Mouse (Mus musculus) limb, embryonic 14.5 days (tissue): Measurements from ENCODE around the gene Olfr371. TPM values are rescaled to one million over a fixed set of nuclear protein-coding genes. Genes with fewer than 3 reads are reported as not detected.

ENCODE experiments used
- ATAC-seq: fragments of 200-750 bp; cut with Nextera tagmentation; 2 replicates; pipeline ENCODE4 v1.8.0; 2017; ENCODE audit warnings: low read depth, moderate number of reproducible peaks, moderate TSS enrichment; ENCODE audit not compliant: low FRiP score
- DNase-seq: peaks from one replicate; pipeline ENCODE4 v3.0.0-alpha.2; 2015; ENCODE audit warnings: low spot score
- H3K27ac ChIP-seq: fragments of 300-500 bp; sonication (generic); replicated peaks from 2 replicates; pipeline ENCODE4 v1.5.1; 2014; ENCODE audit warnings: low read depth, mild to moderate bottlenecking, low read length, moderate library complexity, mixed read lengths
- H3K27me3 ChIP-seq: fragments of 300-500 bp; sonication (generic); 2 replicates; pipeline ENCODE4 v1.6.1; 2014; ENCODE audit warnings: low read length, mixed read lengths; ENCODE audit not compliant: control insufficient read depth, insufficient read depth
- H3K36me3 ChIP-seq: fragments of 300-500 bp; sonication (generic); 2 replicates; pipeline ENCODE4 v1.6.1; 2014; ENCODE audit warnings: mild to moderate bottlenecking, low read length, moderate library complexity, mixed read lengths; ENCODE audit not compliant: control insufficient read depth, insufficient read depth
- H3K4me1 ChIP-seq: fragments of 300-500 bp; sonication (generic); 2 replicates; pipeline ENCODE4 v1.6.1; 2014; ENCODE audit warnings: antibody characterized with exemption, low read length, mixed read lengths; ENCODE audit not compliant: control insufficient read depth, insufficient read depth
- H3K4me2 ChIP-seq: fragments of 300-500 bp; sonication (generic); replicated peaks from 2 replicates; pipeline ENCODE4 v1.6.1; 2014; ENCODE audit warnings: low read depth, mild to moderate bottlenecking, low read length, moderate library complexity; ENCODE audit not compliant: severe bottlenecking
- H3K4me3 ChIP-seq: fragments of 300-500 bp; sonication (generic); replicated peaks from 2 replicates; pipeline ENCODE4 v1.5.1; 2014; ENCODE audit warnings: low read length
- H3K9ac ChIP-seq: fragments of 300-500 bp; sonication (generic); 2 replicates; pipeline ENCODE4 v1.6.1; 2014; ENCODE audit warnings: mild to moderate bottlenecking, low read depth, low read length, moderate library complexity; ENCODE audit not compliant: severe bottlenecking
- H3K9me3 ChIP-seq: fragments of 300-500 bp; sonication (generic); 2 replicates; pipeline ENCODE4 v1.6.1; 2016; ENCODE audit warnings: low read length; ENCODE audit not compliant: control insufficient read depth
- POLR2A ChIP-seq: fragments of 200-500 bp; IDR thresholded peaks from 2 replicates; pipeline ENCODE4 v1.8.0; 2012; ENCODE audit warnings: inconsistent platforms, mild to moderate bottlenecking, moderate library complexity, borderline replicate concordance; ENCODE audit not compliant: insufficient read depth, insufficient read length; ENCODE audit errors: extremely low read depth
- WGBS: fragments of 180-500 bp; shearing (Covaris S2); extraction: QIAGEN DNeasy Blood & Tissue Kit; methylation state at CpG from one replicate; pipeline ENCODE4 v1.1.7; 2014; 5-methylcytosine and 5-hydroxymethylcytosine counted together
- polyA plus RNA-seq, 2 experiments: library from polyadenylated mRNA; depleted of rRNA in 1 of 2; stranded (reverse) in 1 of 2; unstranded in 1 of 2; fragments of >200 nt; fragmentation: Nextera tagmentation in 1 of 2; extraction: Ambion mirVana in 1 of 2; gene quantifications; 2 replicates each; pipeline versions ENCODE4 v1.2.1 to v1.2.3; 2012 to 2014

The Olfr371 gene
- polyA plus RNA-seq (2012; rRNA removed) (not detected in 2 replicates), polyA plus RNA-seq (2014; fragmentation: Nextera tagmentation; extraction: Ambion mirVana) (not detected in 2 replicates)

DNA sequence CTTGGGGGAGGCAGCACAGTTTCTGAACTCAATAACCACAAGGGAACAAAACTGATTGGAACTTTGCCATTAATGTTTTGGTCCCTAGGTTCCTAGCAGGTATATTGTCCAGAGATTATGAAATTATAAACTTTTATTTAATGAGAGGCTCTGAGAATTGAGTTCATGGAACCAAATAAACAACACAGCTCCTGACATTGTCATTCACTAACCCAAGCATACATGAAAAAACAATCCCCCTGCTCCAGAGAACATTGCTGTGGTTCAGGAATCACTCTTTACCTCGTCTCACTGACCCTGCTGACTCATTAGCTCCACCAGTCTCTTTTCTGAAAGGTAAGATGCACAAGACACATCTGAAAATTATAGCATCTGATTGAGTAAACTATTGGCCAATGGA lies at the start of gene Olfr371:
TSS of gene Olfr371 (plus strand) at position 301 of the 400 bp plus-strand sequence.
- no peak within 1 kb of the TSS for H3K4me3 ChIP-seq
- H3K4me2 ChIP-seq, result no peak within 1 kb of the TSS
- no peaks in the 10 kb centered on the region for H3K9me3 ChIP-seq
- 19% methylated on average over 1 of the region's 1 CpGs for WGBS
- H3K4me1 ChIP-seq, result no peaks in the 10 kb centered on the region
- DNase-seq, result no peak
- H3K9ac ChIP-seq, result no peak within 1 kb of the TSS
- no peaks in the 10 kb centered on the region for H3K36me3 ChIP-seq
- no peaks in the 10 kb centered on the region for H3K27me3 ChIP-seq
- no peak for TF ChIP-seq POLR2A
- no peak within 1 kb of the TSS for H3K27ac ChIP-seq
- no peak for ATAC-seq

DNA sequence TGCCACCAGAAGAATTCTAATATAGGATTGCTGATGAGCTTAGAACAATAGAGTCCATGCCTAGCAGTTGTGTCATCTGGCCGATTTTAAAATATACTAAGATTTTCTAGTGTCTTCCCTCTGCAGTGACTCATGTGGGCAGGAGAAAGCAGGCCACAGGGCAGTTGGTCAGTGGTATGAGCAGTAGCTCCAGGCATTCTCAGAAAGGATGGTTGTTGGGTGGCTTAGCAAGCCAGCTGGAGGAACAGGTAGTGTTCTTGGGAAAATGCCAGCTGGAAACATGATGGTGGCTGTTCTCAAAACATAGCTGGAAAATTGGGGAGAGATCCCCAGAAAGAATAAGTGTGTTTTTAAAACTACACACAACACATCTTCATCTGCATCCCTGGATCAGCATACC lies 33.4 kb upstream of the Olfr371 start:
- no peak overlapping the region for H3K4me2 ChIP-seq
- no peaks in the 10 kb centered on the region for H3K27me3 ChIP-seq
- DNase-seq (no peak), ATAC-seq (no peak)
- H3K27ac ChIP-seq, result no peak overlapping the region
- H3K4me3 ChIP-seq, result no peak overlapping the region
- H3K9me3 ChIP-seq, result peaks cover 9% of the 10 kb centered on the region; the same call in 1 of the 2 replicates
- no peak overlapping the region for H3K9ac ChIP-seq
- WGBS, result 76% methylated on average over 1 of the region's 1 CpGs
- no peaks in the 10 kb centered on the region for H3K36me3 ChIP-seq
- no peaks in the 10 kb centered on the region for H3K4me1 ChIP-seq
- TF ChIP-seq POLR2A, result no peak

DNA sequence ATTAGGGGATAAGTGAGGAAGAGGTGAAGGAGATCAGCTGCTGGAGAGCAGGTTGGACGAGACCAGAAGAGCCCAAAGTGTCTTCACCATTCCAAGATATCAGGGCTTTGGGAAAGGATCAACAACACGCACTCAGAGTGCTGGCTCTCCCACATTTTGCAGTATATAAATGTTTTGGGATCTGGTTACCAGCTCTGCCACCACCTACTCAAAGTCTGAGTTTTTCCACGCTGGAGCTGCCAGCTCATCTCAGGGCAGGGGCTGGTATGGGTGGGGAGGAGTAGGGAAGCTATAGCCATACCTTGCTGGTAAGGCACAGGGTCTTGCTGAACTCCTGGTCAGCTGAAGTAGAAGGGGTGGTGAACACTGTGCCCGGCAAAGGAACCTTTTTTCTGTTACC lies 5.6 kb upstream of the Olfr371 start:
- Histone ChIP-seq H3K27me3 (no peaks in the 10 kb centered on the region), H3K27ac (no peak overlapping the region), H3K4me1 (no peaks in the 10 kb centered on the region), H3K4me3 (no peak overlapping the region), H3K9me3 (no peaks in the 10 kb centered on the region), H3K9ac (no peak overlapping the region), H3K4me2 (no peak overlapping the region), H3K36me3 (no peaks in the 10 kb centered on the region)
- no peak for DNase-seq
- no peak for TF ChIP-seq POLR2A
- WGBS, result 62% methylated on average over 4 of the region's 4 CpGs
- ATAC-seq, result no peak

DNA sequence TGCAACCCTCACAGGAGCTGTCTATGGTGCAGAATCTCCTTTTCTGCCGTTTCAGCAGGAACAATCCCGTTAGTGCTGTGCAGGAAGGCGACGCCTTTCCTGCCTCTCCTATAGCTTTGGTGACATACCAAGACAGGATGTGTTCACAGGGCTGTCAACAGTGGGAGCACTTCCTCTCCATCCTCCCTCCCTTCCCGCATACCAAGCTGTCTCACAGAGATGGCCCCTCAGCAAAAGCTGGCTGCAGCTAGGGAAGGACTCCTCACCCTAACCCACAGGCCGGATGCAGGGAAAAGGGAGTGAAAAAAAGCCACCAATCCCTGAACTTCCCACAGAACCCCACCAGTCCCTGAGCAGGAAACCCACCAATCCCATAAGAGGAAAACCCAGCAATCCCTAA lies 4.8 kb upstream of the Olfr371 start:
- no peaks in the 10 kb centered on the region for H3K36me3 ChIP-seq
- H3K9me3 ChIP-seq, result no peaks in the 10 kb centered on the region
- no peaks in the 10 kb centered on the region for H3K4me1 ChIP-seq
- DNase-seq, result peak; percentile 23
- no peak for TF ChIP-seq POLR2A
- no peak overlapping the region for H3K4me2 ChIP-seq
- H3K27me3 ChIP-seq, result no peaks in the 10 kb centered on the region
- 56% methylated on average over 6 of the region's 6 CpGs for WGBS
- H3K27ac ChIP-seq, result no peak overlapping the region
- no peak for ATAC-seq
- no peak overlapping the region for H3K4me3 ChIP-seq
- no peak overlapping the region for H3K9ac ChIP-seq

DNA sequence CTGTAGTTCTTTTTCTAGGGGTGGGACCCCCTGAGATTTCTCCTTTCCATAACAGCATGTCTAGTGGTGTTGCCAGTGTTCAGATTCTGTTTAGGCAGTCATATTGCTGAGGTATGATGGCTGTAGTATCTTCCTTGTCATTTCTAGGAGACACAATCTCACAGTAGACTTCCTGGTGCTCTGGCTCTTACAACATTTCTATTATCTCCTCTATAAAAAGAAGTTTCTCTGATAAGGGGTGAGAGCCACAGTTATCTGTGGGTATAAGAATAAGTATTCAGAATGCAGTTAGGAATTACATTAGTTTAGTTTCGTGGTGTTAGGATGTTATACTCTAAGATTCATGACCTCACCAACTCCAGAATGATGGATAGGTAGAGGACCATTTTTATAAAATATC lies 1.5 kb downstream of the Olfr371 start:
- 76% methylated on average over 1 of the region's 1 CpGs for WGBS
- no peak overlapping the region for H3K27ac ChIP-seq

More for the DNA sequence above, 1.5 kb downstream of the Olfr371 start:
- Histone ChIP-seq H3K27me3 (no peaks in the 10 kb centered on the region), H3K9ac (no peak overlapping the region), H3K9me3 (no peaks in the 10 kb centered on the region), H3K36me3 (no peaks in the 10 kb centered on the region), H3K4me2 (no peak overlapping the region), H3K4me3 (no peak overlapping the region), H3K4me1 (no peaks in the 10 kb centered on the region)
- ATAC-seq, result no peak
- DNase-seq, result no peak
- TF ChIP-seq POLR2A, result no peak

Other genes with a start within 250 kb of the Olfr371 start
- 11.3 and 16.4 TPM in 2 replicates for gene Junb, start 247.3 kb upstream of the Olfr371 start, polyA plus RNA-seq (2012; rRNA removed)
- 16.9 and 18.0 TPM in 2 replicates for gene Junb, start 247.3 kb upstream of the Olfr371 start, polyA plus RNA-seq (2014; fragmentation: Nextera tagmentation; extraction: Ambion mirVana)
- gene Hook2, start 235.4 kb upstream of the Olfr371 start, polyA plus RNA-seq (2012; rRNA removed), result 15.1 and 17.7 TPM in 2 replicates
- 17.4 and 18.1 TPM in 2 replicates for gene Hook2, start 235.4 kb upstream of the Olfr371 start, polyA plus RNA-seq (2014; fragmentation: Nextera tagmentation; extraction: Ambion mirVana)
- 0.08 and 0.15 TPM in 2 replicates for gene Best2, start 211.5 kb upstream of the Olfr371 start, polyA plus RNA-seq (2012; rRNA removed)
- not detected in 2 replicates for gene Best2, start 211.5 kb upstream of the Olfr371 start, polyA plus RNA-seq (2014; fragmentation: Nextera tagmentation; extraction: Ambion mirVana)
- gene Asna1, start 200.7 kb upstream of the Olfr371 start, polyA plus RNA-seq (2012; rRNA removed), result 173 and 207 TPM in 2 replicates
- gene Asna1, start 200.7 kb upstream of the Olfr371 start, polyA plus RNA-seq (2014; fragmentation: Nextera tagmentation; extraction: Ambion mirVana), result 95.0 and 98.0 TPM in 2 replicates
- 163 and 168 TPM in 2 replicates for gene Trir, start 199.2 kb upstream of the Olfr371 start, polyA plus RNA-seq (2012; rRNA removed)
- gene Trir, start 199.2 kb upstream of the Olfr371 start, polyA plus RNA-seq (2014; fragmentation: Nextera tagmentation; extraction: Ambion mirVana), result 135 and 156 TPM in 2 replicates
- gene Tnpo2, start 189.1 kb upstream of the Olfr371 start, polyA plus RNA-seq (2012; rRNA removed), result 89.9 and 112 TPM in 2 replicates
- gene Tnpo2, start 189.1 kb upstream of the Olfr371 start, polyA plus RNA-seq (2014; fragmentation: Nextera tagmentation; extraction: Ambion mirVana), result 16.9 and 18.0 TPM in 2 replicates
- gene Fbxw9, start 165.9 kb upstream of the Olfr371 start, polyA plus RNA-seq (2012; rRNA removed), result 51.0 and 73.3 TPM in 2 replicates
- gene Fbxw9, start 165.9 kb upstream of the Olfr371 start, polyA plus RNA-seq (2014; fragmentation: Nextera tagmentation; extraction: Ambion mirVana), result 28.6 and 30.5 TPM in 2 replicates
- 0.99 TPM in 1 of 2 replicates, not detected in the other for gene Gm5741, start 158.0 kb upstream of the Olfr371 start, polyA plus RNA-seq (2012; rRNA removed)
- gene Gm5741, start 158.0 kb upstream of the Olfr371 start, polyA plus RNA-seq (2014; fragmentation: Nextera tagmentation; extraction: Ambion mirVana), result 0.74 and 1.6 TPM in 2 replicates
- 44.9 and 46.9 TPM in 2 replicates for gene Dhps, start 154.2 kb upstream of the Olfr371 start, polyA plus RNA-seq (2012; rRNA removed)
- 46.1 and 47.7 TPM in 2 replicates for gene Dhps, start 154.2 kb upstream of the Olfr371 start, polyA plus RNA-seq (2014; fragmentation: Nextera tagmentation; extraction: Ambion mirVana)
- 87.2 and 112 TPM in 2 replicates for gene Wdr83os, start 145.2 kb upstream of the Olfr371 start, polyA plus RNA-seq (2012; rRNA removed)
- 138 and 139 TPM in 2 replicates for gene Wdr83os, start 145.2 kb upstream of the Olfr371 start, polyA plus RNA-seq (2014; fragmentation: Nextera tagmentation; extraction: Ambion mirVana)
- gene Wdr83, start 144.7 kb upstream of the Olfr371 start, polyA plus RNA-seq (2012; rRNA removed), result 53.2 and 58.4 TPM in 2 replicates
- 36.8 and 38.4 TPM in 2 replicates for gene Wdr83, start 144.7 kb upstream of the Olfr371 start, polyA plus RNA-seq (2014; fragmentation: Nextera tagmentation; extraction: Ambion mirVana)
- 46.7 and 54.1 TPM in 2 replicates for gene Man2b1, start 142.7 kb upstream of the Olfr371 start, polyA plus RNA-seq (2012; rRNA removed)
- gene Man2b1, start 142.7 kb upstream of the Olfr371 start, polyA plus RNA-seq (2014; fragmentation: Nextera tagmentation; extraction: Ambion mirVana), result 32.9 and 34.2 TPM in 2 replicates
- gene Zfp791, start 102.9 kb upstream of the Olfr371 start, polyA plus RNA-seq (2012; rRNA removed), result 1.8 and 2.4 TPM in 2 replicates
- gene Zfp791, start 102.9 kb upstream of the Olfr371 start, polyA plus RNA-seq (2014; fragmentation: Nextera tagmentation; extraction: Ambion mirVana), result 0.77 and 1.8 TPM in 2 replicates
- not detected in 2 replicates for gene Cks1brt, start 74.1 kb upstream of the Olfr371 start, polyA plus RNA-seq (2012; rRNA removed)
- gene Cks1brt, start 74.1 kb upstream of the Olfr371 start, polyA plus RNA-seq (2014; fragmentation: Nextera tagmentation; extraction: Ambion mirVana), result not detected in 2 replicates
- 77.6 and 99.3 TPM in 2 replicates for gene Orc6, start 73.6 kb downstream of the Olfr371 start, polyA plus RNA-seq (2012; rRNA removed)
- gene Orc6, start 73.6 kb downstream of the Olfr371 start, polyA plus RNA-seq (2014; fragmentation: Nextera tagmentation; extraction: Ambion mirVana), result 95.2 and 99.2 TPM in 2 replicates
- gene Vps35, start 73.8 kb downstream of the Olfr371 start, polyA plus RNA-seq (2012; rRNA removed), result 52.5 and 61.9 TPM in 2 replicates
- 123 and 125 TPM in 2 replicates for gene Vps35, start 73.8 kb downstream of the Olfr371 start, polyA plus RNA-seq (2014; fragmentation: Nextera tagmentation; extraction: Ambion mirVana)
- gene Mylk3, start 160.4 kb downstream of the Olfr371 start, polyA plus RNA-seq (2012; rRNA removed), result 0.53 and 0.91 TPM in 2 replicates
- 1.2 and 1.4 TPM in 2 replicates for gene Mylk3, start 160.4 kb downstream of the Olfr371 start, polyA plus RNA-seq (2014; fragmentation: Nextera tagmentation; extraction: Ambion mirVana)
- gene 4921524J17Rik, start 206.8 kb downstream of the Olfr371 start, polyA plus RNA-seq (2012; rRNA removed), result 16.3 and 24.9 TPM in 2 replicates
- gene 4921524J17Rik, start 206.8 kb downstream of the Olfr371 start, polyA plus RNA-seq (2014; fragmentation: Nextera tagmentation; extraction: Ambion mirVana), result 46.5 and 51.2 TPM in 2 replicates